Mouse (Mus musculus): ENCODE measurements at regions not wholly inside any gene's neighbourhood (a gene's known extent, or its start where the extent isn't known, plus 50 kb on each side); places are given as distances from the start of the nearest gene placed in this dataset.

DNA sequence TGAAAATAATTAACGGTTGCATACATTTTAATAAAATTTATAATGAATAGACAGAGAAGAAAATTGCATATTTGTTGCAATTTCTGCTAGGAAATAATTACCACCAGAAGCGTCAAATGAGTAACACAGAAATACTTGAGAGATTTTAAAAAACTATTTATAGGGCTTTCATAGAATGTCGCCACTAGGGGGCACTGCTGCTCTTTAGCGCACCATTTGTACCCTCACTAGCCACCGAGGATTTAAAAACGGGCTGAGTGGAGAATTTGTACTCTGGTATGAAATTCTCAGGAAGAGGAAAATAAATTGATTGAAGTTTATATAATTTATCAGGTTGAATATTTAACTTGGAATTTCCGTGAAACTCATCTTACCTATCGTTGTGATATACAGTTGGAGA, 77.3 kb upstream of the Tmprss15 start:
- TF ChIP-seq CTCF (IDR thresholded peaks at IDR 0.05; ENCODE audit: borderline replicate concordance, control insufficient read depth, extremely low read depth, insufficient read depth, low read length, poor library complexity) (no peak), POLR2A (IDR thresholded peaks at IDR 0.05; ENCODE audit: control insufficient read depth, extremely low read depth, insufficient read depth, low read length, poor library complexity) (no peak)

Measured in thymus, adult 2 months (tissue).